Mouse (Mus musculus) olfactory bulb, adult 2 months (tissue): ENCODE results near the gene Upk1b.
"Not testable (repeated sequence)": the region's sequence is repeated elsewhere in the genome, so short reads cannot be mapped to it uniquely, and the experiment has no call there.

Experiments
- CTCF ChIP-seq: fragments of 200-500 bp; IDR thresholded peaks from 2 replicates; pipeline ENCODE4 v1.5.1; 2012; ENCODE audit warnings: low read depth, mild to moderate bottlenecking, low read length, moderate library complexity; ENCODE audit not compliant: insufficient read depth
- POLR2A ChIP-seq: fragments of 200-500 bp; IDR thresholded peaks from 2 replicates; pipeline ENCODE4 v1.6.1; 2012; ENCODE audit warnings: mild to moderate bottlenecking, low read depth, low read length, moderate library complexity; ENCODE audit not compliant: insufficient read depth

DNA sequence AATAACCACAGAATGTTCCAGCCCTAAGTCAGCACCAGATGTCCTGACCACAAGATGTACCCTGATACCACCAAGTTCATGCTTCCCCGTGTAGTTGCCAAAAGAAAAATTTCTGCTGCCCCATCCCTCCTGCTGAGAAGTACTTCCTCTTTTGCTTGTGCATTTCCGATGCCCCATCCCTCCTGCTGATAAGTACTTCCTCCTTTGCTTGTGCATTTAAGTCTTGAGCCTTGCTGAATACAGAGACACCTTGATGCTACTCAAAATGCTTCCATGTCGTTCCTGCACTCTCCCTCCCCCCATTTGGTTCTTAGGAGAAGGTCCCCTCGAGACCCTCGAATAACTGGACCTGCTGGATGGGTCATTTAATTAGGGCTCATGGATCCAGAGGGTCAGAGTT is 7.7 kb upstream of the Upk1b start:
- TF ChIP-seq CTCF, POLR2A: not testable (repeated sequence)
